8 mouse cellular contexts compared by ENCODE assay signal in the genomic region with DNA sequence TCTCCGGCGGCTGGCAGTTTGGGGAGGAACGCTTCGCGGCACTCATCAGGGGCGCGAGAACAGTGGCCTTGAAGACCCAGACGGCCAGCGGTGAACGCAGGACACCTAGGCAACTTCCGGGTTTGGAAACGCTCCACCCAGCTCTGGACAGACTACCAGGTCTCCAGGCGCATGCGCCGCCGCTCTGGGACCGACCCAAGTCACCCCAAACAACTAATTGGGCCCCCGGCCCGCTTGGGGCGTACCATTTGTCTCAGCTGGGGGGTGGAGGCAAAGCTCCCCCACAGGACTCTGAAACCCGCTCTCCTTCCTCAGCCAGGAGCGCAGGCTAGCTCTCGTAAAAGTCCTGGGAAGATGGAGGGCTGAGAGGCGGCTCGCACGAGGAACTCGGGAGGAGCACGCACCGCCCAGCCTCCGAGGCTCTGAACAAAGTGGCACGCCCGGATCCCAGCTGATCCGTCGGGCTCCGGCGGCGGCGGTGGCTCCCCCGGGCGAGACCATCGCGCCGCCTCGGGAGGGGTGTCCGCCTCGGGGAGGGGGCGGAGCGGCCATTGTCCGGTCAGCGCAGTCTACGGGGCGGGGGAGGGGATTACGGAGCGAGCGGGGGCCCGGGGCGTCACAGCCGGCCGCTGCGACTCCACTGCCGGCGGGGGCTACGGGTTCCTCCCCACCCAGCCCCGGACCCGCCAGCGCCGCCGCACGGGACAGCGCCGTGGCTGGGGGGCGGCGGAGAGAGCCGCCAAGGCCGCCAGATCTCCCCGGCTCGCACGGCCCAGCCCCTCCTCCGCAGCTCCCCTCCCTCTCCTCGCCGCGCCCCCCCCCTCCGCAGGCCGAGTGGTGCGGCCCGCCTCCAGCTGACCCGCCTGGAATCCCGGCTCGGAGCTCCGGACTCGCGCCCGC. TPM values are rescaled to one million over a fixed set of nuclear protein-coding genes. Genes with fewer than 3 reads are reported as not detected.
A peak's percentile ranks its signal among the peaks of the same experiment; 100 is the strongest.
DNase-seq lines count a peak whose midpoint lies in the region; ATAC-seq and TF ChIP-seq lines count a peak whose summit lies in the region.

A gene (plus strand): TSS at position 531 of the 900 bp plus-strand sequence.

- peaks cover 12% of the 10 kb centered on the region for H3K36me3 ChIP-seq in megakaryocyte, embryonic 14.5 days (replicated peaks; ENCODE audit: low read length)

- ATAC-seq in activated CD4-positive, CD25-positive, alpha-beta regulatory T cell, adult 4 months, result peak; percentile 69

- peaks cover 12% of the 10 kb centered on the region for H3K4me1 ChIP-seq in cortical plate, adult 2 months (ENCODE audit: control insufficient read depth, insufficient read depth, low read length)
- H3K4me1 ChIP-seq in megakaryocyte, embryonic 14.5 days, result peaks cover 49% of the 10 kb centered on the region

- peak within 1 kb of the TSS; percentile 61 for H3K4me3 ChIP-seq in cortical plate, adult 2 months (ENCODE audit: insufficient read depth, low read length)
- H3K4me3 ChIP-seq in megakaryocyte, embryonic 14.5 days (replicated peaks), result peak within 1 kb of the TSS; percentile 96

- DNase-seq in gastrocnemius, adult 8-10 months (ENCODE audit: low spot score in 2 of 2), result peak; percentile 89 to 92
- DNase-seq in hindlimb bud, embryonic 11.5 days (ENCODE audit: extremely low spot score, low read depth, low spot score), result peak; percentile 85
- peak; percentile 88 to 91 for DNase-seq in left cerebral cortex, adult 8-10 months (ENCODE audit: low spot score in 2 of 2)
- peak; percentile 94 to 95 for DNase-seq in right cerebral cortex, postnatal 10 days (ENCODE audit: low spot score in 2 of 2)
- DNase-seq in urinary bladder, postnatal 25 days (ENCODE audit: low spot score), result peak; percentile 95

- TF ChIP-seq POLR2A in cortical plate, adult 2 months (IDR thresholded peaks at IDR 0.05; ENCODE audit: extremely low read depth, insufficient read depth, low read length), result no peak; the same call in none of the 2 replicates

- TF ChIP-seq CTCF in cortical plate, adult 2 months (IDR thresholded peaks at IDR 0.05; ENCODE audit: extremely low read depth, insufficient read depth, low read length), result no peak

- H3K27ac ChIP-seq in cortical plate, adult 2 months (ENCODE audit: insufficient read depth, low read length), result peak within 1 kb of the TSS; percentile 94

- H3K9me3 ChIP-seq in megakaryocyte, embryonic 14.5 days, result no peaks in the 10 kb centered on the region

- H3K27me3 ChIP-seq in megakaryocyte, embryonic 14.5 days (replicated peaks), result peaks cover under 1% of the 10 kb centered on the region

RNA-seq across cellular contexts. Expression of the gene that starts here (rescaled TPM):
- 10 to 100 TPM; 17.1 to 26.8 TPM for polyA plus RNA-seq in activated CD4-positive, CD25-positive, alpha-beta regulatory T cell, adult 4 months (2017; shearing (Covaris generic))
- 96.8 and 102 TPM in 2 replicates for polyA plus RNA-seq in cortical plate, adult 2 months (2012; rRNA removed)
- total RNA-seq in gastrocnemius, adult 8-10 months (2022), result 100 to 1,000 TPM; 209 to 234 (median 219) TPM
- total RNA-seq in left cerebral cortex, adult 8-10 months (2022), result 100 to 1,000 TPM in 2 of 4 experiments, 10 to 100 TPM in 2; 96.1 to 103 (median 100) TPM
- polyA plus RNA-seq in megakaryocyte, embryonic 14.5 days (2012; ENCODE audit: insufficient read depth, low replicate concordance), result 98.5 and 157 TPM in 2 replicates

Comparison
In these comparisons a context has a peak if more than half of its experiments do, and no peak if none do; other contexts are left out.
1. Peak in every context shown above with its lines: DNase-seq, ATAC-seq, H3K4me3 ChIP-seq and H3K27ac ChIP-seq.